Mouse (Mus musculus) heart, embryonic 16.5 days (tissue): ENCODE data around the gene Cpne1. TPM values are rescaled to one million over a fixed set of nuclear protein-coding genes. Genes with fewer than 3 reads are reported as not detected.
A peak's percentile ranks its signal among the peaks of the same experiment; 100 is the strongest.

ENCODE experiments used
- ATAC-seq: fragments of 200-750 bp; cut with Nextera tagmentation; replicated peaks from 2 replicates; pipeline ENCODE4 v1.8.0; 2017; ENCODE audit warnings: moderate number of reproducible peaks; ENCODE audit not compliant: insufficient read depth, low FRiP score; ENCODE audit errors: extremely low read depth
- H3K27ac ChIP-seq: fragments of 300-500 bp; sonication (generic); 2 replicates; pipeline ENCODE4 v1.5.1; 2014; ENCODE audit warnings: mild to moderate bottlenecking, low read length, control low read depth, moderate library complexity
- H3K27me3 ChIP-seq: fragments of 300-500 bp; sonication (generic); 2 replicates; pipeline ENCODE4 v1.6.1; 2014; ENCODE audit warnings: low read length, mixed read lengths; ENCODE audit not compliant: control insufficient read depth, insufficient read depth
- H3K36me3 ChIP-seq: fragments of 300-500 bp; sonication (generic); 2 replicates; pipeline ENCODE4 v1.6.1; 2014; ENCODE audit not compliant: control insufficient read depth, insufficient read depth
- H3K4me1 ChIP-seq: fragments of 300-500 bp; sonication (generic); 2 replicates; pipeline ENCODE4 v1.6.1; 2014; ENCODE audit warnings: low read length, mixed read lengths; ENCODE audit not compliant: control insufficient read depth, insufficient read depth
- H3K4me2 ChIP-seq: fragments of 300-500 bp; sonication (generic); 2 replicates; pipeline ENCODE4 v1.6.1; 2014; ENCODE audit warnings: low read depth, mild to moderate bottlenecking, control low read depth, low read length
- H3K4me3 ChIP-seq: fragments of 300-500 bp; sonication (generic); 2 replicates; pipeline ENCODE4 v1.5.1; 2014; ENCODE audit warnings: mild to moderate bottlenecking, control low read depth, low read length
- H3K9ac ChIP-seq: fragments of 300-500 bp; sonication (generic); 2 replicates; pipeline ENCODE4 v1.6.1; 2014; ENCODE audit warnings: low read length, control low read depth
- H3K9me3 ChIP-seq: fragments of 300-500 bp; sonication (generic); replicated peaks from 2 replicates; pipeline ENCODE4 v1.6.1; 2016; ENCODE audit warnings: low read length; ENCODE audit not compliant: control insufficient read depth
- WGBS: fragments of 180-500 bp; shearing (Covaris S2); extraction: QIAGEN DNeasy Blood & Tissue Kit; methylation state at CpG from one replicate; pipeline ENCODE4 v1.1.7; 2014; 5-methylcytosine and 5-hydroxymethylcytosine counted together
- polyA plus RNA-seq: library from polyadenylated mRNA; unstranded; fragments of >200 nt; fragmentation: Nextera tagmentation; extraction: Ambion mirVana; gene quantifications from 2 replicates; pipeline ENCODE4 v1.2.1, GENCODE M21; 2015

The Cpne1 gene
- polyA plus RNA-seq, 1 experiment from 2014 or later = 27.9 TPM

DNA sequence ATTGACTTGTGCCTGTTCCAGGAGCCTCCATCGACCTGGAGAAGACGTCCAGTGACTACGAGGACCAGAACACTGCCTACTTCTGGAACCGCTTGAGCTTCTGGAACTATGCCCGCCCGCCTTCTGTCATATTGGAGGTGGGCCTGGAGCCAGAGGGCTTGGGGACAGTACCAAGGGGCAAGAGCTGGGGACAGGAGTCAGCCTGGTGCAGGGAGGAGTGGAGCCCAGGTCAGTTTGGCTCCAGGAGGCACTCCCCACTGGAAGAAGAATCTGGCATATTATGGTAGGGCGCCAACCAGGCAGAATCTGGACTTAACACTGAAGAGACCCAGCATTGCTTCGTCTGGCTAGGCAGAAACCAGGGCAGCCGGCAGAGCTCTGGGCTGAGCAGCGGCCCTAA is 43.8 kb downstream of the Cpne1 start:
- 88% methylated on average over 10 of the region's 10 CpGs for WGBS
- no peak for ATAC-seq
- Histone ChIP-seq H3K36me3 (peaks cover 26% of the 10 kb centered on the region), H3K27ac (no peak overlapping the region), H3K4me3 (no peak overlapping the region), H3K27me3 (no peaks in the 10 kb centered on the region), H3K4me2 (no peak overlapping the region), H3K4me1 (0 out of 2 replicates have a peak, but pooled peaks cover 4% of the 10 kb centered on the region), H3K9me3 (no peaks in the 10 kb centered on the region), H3K9ac (no peak overlapping the region)

GRCm38 (mm10) chr2:156066126-156066525 is 45.6 kb downstream of the Cpne1 start:
- 42% methylated on average over 10 of the region's 10 CpGs for WGBS
- no peak for ATAC-seq
- Histone ChIP-seq H3K4me2 (peak overlapping the region; percentile 99), H3K4me1 (0 out of 2 replicates have a peak, but pooled peaks cover 4% of the 10 kb centered on the region), H3K9ac (peak overlapping the region; percentile 87), H3K9me3 (no peaks in the 10 kb centered on the region), H3K36me3 (peaks cover 10% of the 10 kb centered on the region; the same call in 1 of the 2 replicates), H3K27me3 (no peaks in the 10 kb centered on the region), H3K27ac (no peak overlapping the region), H3K4me3 (peak overlapping the region; percentile 83)

DNA sequence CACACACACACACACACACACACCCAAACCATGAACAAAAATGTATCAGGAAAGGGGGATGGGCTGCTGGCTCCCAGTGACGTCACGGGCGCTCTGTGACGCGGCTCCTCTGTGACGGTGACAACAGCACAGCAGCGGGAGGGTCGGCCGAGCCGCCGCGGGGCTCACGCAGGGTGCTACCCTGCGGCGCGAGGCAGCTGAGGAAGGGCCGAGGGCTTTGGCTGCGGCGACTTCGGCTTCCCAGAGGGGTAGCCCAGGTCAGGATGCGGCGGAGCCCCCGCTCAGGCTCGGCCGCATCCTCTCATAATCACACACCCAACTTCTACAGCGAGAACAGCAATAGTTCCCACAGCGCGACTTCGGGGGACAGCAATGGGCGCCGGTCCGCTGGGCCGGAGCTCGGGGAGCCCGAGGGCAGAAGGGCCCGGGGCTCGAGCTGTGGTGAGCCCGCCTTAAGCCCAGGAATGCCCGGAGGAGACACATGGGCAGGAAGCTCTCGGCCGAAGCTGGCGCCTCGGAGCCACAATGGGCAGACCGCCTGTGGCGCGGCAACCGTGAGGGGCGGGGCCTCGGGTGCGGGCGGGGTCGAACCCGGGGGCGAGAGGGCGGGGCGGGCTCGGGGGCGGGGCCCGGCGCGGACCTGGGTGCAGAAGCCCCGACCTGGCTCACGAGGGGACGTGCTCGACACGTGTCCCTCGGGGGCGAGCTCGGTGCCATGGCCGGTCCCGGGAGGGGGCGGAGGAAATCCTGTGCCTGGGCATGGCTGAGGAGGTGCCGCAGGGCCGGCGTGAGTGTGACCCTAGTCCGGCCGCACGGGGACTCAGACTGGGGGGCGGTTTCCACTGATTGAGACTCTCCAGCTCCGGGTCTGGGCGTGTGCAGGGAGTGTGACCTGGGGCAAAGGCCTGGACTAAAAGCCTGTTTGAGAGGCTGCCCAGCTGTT is 46.4 kb downstream of the Cpne1 start, which contains the start of gene Spag4:
Spag4 (plus strand) TSS at position 77 of the 943 bp plus-strand sequence.
- 0 out of 2 replicates have a peak, but pooled peaks cover 4% of the 10 kb centered on the region for H3K4me1 ChIP-seq
- WGBS = under 1% methylated on average over 75 of the region's 81 CpGs
- peak within 1 kb of the TSS; percentile 64 for H3K27ac ChIP-seq
- peak within 1 kb of the TSS; percentile 83 for H3K4me3 ChIP-seq
- peak within 1 kb of the TSS; percentile 99 for H3K4me2 ChIP-seq
- no peaks in the 10 kb centered on the region for H3K27me3 ChIP-seq
- H3K9me3 ChIP-seq = no peaks in the 10 kb centered on the region
- peak; percentile 86 for ATAC-seq
- peaks cover 7% of the 10 kb centered on the region; the same call in 1 of the 2 replicates for H3K36me3 ChIP-seq
- H3K9ac ChIP-seq = peak within 1 kb of the TSS; percentile 87

DNA sequence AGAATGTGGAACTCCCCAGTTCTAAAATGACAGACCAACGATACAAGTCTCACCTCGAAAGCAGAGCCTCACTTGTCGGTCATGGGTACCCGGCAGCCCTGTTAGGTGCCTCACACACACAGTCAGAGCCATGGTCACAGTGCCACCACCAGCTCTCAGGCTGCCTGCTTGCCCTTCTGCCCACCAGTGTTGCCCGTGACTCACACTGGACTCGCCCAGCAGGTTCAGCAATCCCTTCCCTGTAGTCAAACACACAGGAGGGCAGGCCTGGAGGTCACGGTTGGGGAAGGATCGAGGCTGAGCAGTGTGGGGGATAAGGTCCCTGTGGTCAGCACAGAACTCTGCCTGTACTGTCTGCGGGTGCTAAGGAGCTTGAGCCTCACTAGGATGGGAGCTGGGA is 58.9 kb downstream of the Cpne1 start, which contains the start of gene Fer1l4:
Fer1l4 (minus strand) TSS at position 132 of the 400 bp plus-strand sequence.
- Histone ChIP-seq H3K4me3 (no peak within 1 kb of the TSS), H3K27me3 (peaks cover 9% of the 10 kb centered on the region), H3K9me3 (no peaks in the 10 kb centered on the region), H3K9ac (no peak within 1 kb of the TSS), H3K27ac (no peak within 1 kb of the TSS), H3K36me3 (no peaks in the 10 kb centered on the region), H3K4me2 (no peak within 1 kb of the TSS), H3K4me1 (no peaks in the 10 kb centered on the region)
- 73% methylated on average over 9 of the region's 9 CpGs for WGBS
- ATAC-seq = no peak

DNA sequence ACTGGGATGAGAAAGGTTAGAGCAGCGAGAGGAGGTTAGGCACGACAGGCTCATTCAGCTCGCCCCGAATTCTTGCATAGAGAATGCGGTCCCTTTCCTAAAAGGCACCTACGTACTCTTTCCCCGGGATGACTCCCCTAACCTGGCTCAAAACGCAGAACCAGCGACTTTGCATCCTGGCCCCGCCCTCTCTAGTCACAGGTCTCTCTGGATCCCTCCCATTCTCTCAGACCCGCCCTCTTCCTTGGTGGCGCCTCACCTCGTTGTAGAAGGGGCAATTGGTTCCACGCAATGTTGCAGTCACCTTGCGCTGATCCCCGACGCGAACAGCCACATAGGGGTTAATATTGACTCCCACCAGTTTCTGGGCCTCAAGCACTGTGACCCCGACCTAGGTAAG is 63.8 kb downstream of the Cpne1 start:
- no peaks in the 10 kb centered on the region for H3K4me1 ChIP-seq
- H3K36me3 ChIP-seq = no peaks in the 10 kb centered on the region
- no peak overlapping the region for H3K4me3 ChIP-seq
- H3K27me3 ChIP-seq = peaks cover 17% of the 10 kb centered on the region
- no peak overlapping the region for H3K27ac ChIP-seq
- H3K9ac ChIP-seq = no peak overlapping the region
- ATAC-seq = no peak
- H3K9me3 ChIP-seq = no peaks in the 10 kb centered on the region
- H3K4me2 ChIP-seq = no peak overlapping the region
- 8% methylated on average over 19 of the region's 19 CpGs for WGBS

DNA sequence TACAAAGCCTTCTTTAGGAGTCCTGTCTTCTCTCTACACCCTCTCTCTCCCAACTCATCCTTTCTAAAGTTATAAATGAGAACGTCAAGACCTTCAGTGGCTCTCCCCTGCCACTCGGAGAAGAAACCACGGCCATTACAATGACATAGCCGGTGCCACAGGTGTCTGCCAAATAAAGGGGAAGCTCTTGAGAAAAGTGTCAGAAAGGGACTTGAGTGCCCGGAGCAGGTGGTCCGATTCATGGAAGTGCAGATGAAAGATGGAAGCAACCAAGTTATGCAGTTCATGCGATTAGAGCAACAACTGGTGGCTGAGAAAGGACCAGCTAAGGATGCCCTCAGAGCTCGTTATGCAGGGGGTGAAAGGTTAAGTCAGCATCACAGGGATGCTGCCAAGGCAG is 68.9 kb downstream of the Cpne1 start:
- 76% methylated on average over 8 of the region's 8 CpGs for WGBS
- no peak overlapping the region for H3K27ac ChIP-seq

DNA sequence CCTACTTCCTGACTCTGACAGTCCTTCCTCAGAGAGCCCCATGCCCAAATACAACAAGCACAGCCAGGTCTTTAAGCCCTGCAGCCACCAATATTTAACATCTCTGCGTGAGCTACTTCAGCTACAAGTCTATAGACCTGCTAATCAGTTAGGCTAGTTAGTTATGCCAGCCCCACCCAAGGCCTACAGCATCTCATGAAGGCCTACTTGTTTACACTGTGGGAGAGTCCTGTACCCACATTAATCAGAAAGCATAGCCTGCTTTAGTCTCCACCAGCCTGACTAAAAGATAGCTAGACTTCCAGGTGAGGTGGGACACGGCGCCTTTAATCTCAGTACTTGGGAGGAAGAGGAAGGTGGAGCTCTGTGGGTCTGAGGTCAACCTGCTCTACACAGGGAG is 72.4 kb downstream of the Cpne1 start:
- WGBS = 84% methylated on average over 3 of the region's 3 CpGs
- Histone ChIP-seq H3K9me3 (no peaks in the 10 kb centered on the region), H3K4me2 (no peak overlapping the region), H3K36me3 (no peaks in the 10 kb centered on the region), H3K27me3 (no peaks in the 10 kb centered on the region), H3K9ac (no peak overlapping the region), H3K4me3 (no peak overlapping the region), H3K27ac (no peak overlapping the region), H3K4me1 (no peaks in the 10 kb centered on the region)
- ATAC-seq = no peak

More for the DNA sequence above, 68.9 kb downstream of the Cpne1 start:
- no peaks in the 10 kb centered on the region for H3K4me1 ChIP-seq
- no peak for ATAC-seq
- H3K4me3 ChIP-seq = no peak overlapping the region
- no peaks in the 10 kb centered on the region for H3K36me3 ChIP-seq
- no peak overlapping the region for H3K9ac ChIP-seq
- H3K27me3 ChIP-seq = peaks cover 8% of the 10 kb centered on the region
- no peak overlapping the region for H3K4me2 ChIP-seq
- no peaks in the 10 kb centered on the region for H3K9me3 ChIP-seq

DNA sequence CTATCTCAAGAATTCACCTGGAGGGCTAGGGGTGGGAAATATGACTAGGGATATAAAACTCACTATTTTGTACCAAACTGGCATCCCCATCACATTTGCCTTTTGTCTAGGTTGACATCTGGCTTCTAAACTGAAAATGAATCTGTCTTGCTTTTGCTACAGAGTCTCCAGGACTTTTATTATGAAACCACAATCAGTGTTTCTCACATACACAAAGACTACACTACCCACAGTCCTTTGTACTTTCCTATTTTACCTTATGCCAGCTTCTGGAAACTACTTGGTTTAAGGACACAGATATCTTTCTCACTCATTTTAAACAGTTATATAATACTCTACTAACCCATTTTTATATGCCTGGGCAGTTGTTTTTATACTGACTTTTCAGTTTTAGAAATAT is 86.3 kb downstream of the Cpne1 start:
- no peak for ATAC-seq
- Histone ChIP-seq H3K9me3 (no peaks in the 10 kb centered on the region), H3K27ac (no peak overlapping the region), H3K4me3 (no peak overlapping the region), H3K27me3 (no peaks in the 10 kb centered on the region), H3K4me2 (no peak overlapping the region), H3K36me3 (no peaks in the 10 kb centered on the region), H3K9ac (no peak overlapping the region), H3K4me1 (no peaks in the 10 kb centered on the region)
